In the genomic region with DNA sequence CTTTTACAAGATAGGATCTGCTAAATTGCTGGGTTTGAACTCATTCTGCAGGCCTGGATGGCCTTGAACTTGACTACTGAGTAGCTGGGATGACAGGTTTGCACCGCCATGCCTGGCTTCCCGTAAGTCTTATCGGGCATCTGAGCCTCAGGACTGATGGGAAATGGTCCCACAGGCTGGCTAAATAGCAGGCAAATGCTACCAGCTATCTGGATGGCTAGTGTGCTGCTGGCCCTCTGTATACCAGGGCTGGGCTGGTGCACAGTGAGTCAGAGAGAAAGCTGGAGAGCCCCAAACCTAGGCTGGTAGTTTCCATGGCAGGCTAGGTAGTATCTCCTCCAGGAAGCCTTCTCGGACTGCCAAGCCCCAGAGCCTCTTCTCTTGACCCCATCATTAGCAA, we compare ENCODE assay signal across 9 mouse cellular contexts. TPM values are rescaled to one million over a fixed set of nuclear protein-coding genes. Genes with fewer than 3 reads are reported as not detected.
DNase-seq lines count a peak whose midpoint lies in the region; ATAC-seq and TF ChIP-seq lines count a peak whose summit lies in the region.
"Had no signal": no experiment of that assay in that cellular context is flagged by ENCODE, and none has a peak within 500 bp of the region (broad histone marks: within the 10 kb centered on the region; RNA-seq: fewer than 3 reads in every experiment).

No protein-coding gene starts in this region.

- intact Hi-C loops in heart, postnatal 10 days (cut with DNase I) = no loop called here

- 76% methylated on average over 4 of the region's 4 CpGs for WGBS in heart, embryonic 14.5 days
- 80% methylated on average over 4 of the region's 4 CpGs for WGBS in forebrain, postnatal 0 days
- 39% methylated on average over 4 of the region's 4 CpGs for WGBS in liver, embryonic 14.5 days (ENCODE audit: insufficient replicate concordance)

- peak overlapping the region; percentile 12; the same call in 1 of the 2 replicates for H3K4me2 ChIP-seq in heart, embryonic 14.5 days (ENCODE audit: low read length)
- peak overlapping the region; percentile 95 for H3K4me2 ChIP-seq in forebrain, postnatal 0 days (ENCODE audit: low read depth)
- H3K4me2 ChIP-seq in liver, embryonic 14.5 days (ENCODE audit: low read depth) = peak overlapping the region; percentile 71

- TF ChIP-seq EP300 in liver, embryonic 14.5 days (IDR thresholded peaks at IDR 0.05; ENCODE audit: low read depth) = no peak

- no peak overlapping the region for H3K4me3 ChIP-seq in heart, embryonic 14.5 days (ENCODE audit: control insufficient read depth in 1 of 2, insufficient read depth in 1 of 2, low read depth in 1 of 2, low read length in 2 of 2)
- H3K4me3 ChIP-seq in forebrain, postnatal 0 days (ENCODE audit: low read depth, low read length) = peak overlapping the region; percentile 9; the same call in 1 of the 2 replicates
- H3K4me3 ChIP-seq in liver, embryonic 14.5 days (ENCODE audit: insufficient read depth in 1 of 2, low read depth in 2 of 2, low read length in 2 of 2) = peak overlapping the region in 1 of 2 experiments; percentile 29; a peak in 1 of 4 replicates

- H3K27ac ChIP-seq in heart, embryonic 14.5 days (replicated peaks in 1 of 2; ENCODE audit: control insufficient read depth in 1 of 2, insufficient read depth in 1 of 2, low read depth in 2 of 2, low read length in 2 of 2) = 0 out of 4 replicates have a peak overlapping the region, but pooled peaks of 1 of the 2 experiments have one; percentile 61
- 0 out of 2 replicates have a peak overlapping the region, but pooled peaks have one; percentile 21 for H3K27ac ChIP-seq in forebrain, postnatal 0 days (ENCODE audit: low read depth, low read length)
- H3K27ac ChIP-seq in liver, embryonic 14.5 days = peak overlapping the region; percentile 85

- H3K9ac ChIP-seq in heart, embryonic 14.5 days (ENCODE audit: low read length) = peak overlapping the region; percentile 25; the same call in 1 of the 2 replicates
- H3K9ac ChIP-seq in forebrain, postnatal 0 days = peak overlapping the region; percentile 100
- peak overlapping the region; percentile 60 for H3K9ac ChIP-seq in liver, embryonic 14.5 days (replicated peaks)

- no peaks in the 10 kb centered on the region for H3K9me3 ChIP-seq in heart, embryonic 14.5 days (ENCODE audit: control insufficient read depth, low read length)
- no peaks in the 10 kb centered on the region for H3K9me3 ChIP-seq in forebrain, postnatal 0 days (ENCODE audit: low read length)
- H3K9me3 ChIP-seq in liver, embryonic 14.5 days (ENCODE audit: control insufficient read depth, low read length) = no peaks in the 10 kb centered on the region

- no peak for TF ChIP-seq CTCF in forebrain, postnatal 0 days (IDR thresholded peaks at IDR 0.05; ENCODE audit: low read depth)
- no peak for TF ChIP-seq CTCF in liver, embryonic 14.5 days (IDR thresholded peaks at IDR 0.05; ENCODE audit: low read depth)

- ATAC-seq in heart, embryonic 14.5 days (ENCODE audit: insufficient number of reproducible peaks, insufficient read depth, low FRiP score, low read depth) = no peak
- no peak for ATAC-seq in forebrain, postnatal 0 days
- ATAC-seq in liver, embryonic 14.5 days (ENCODE audit: insufficient read depth) = no peak
- ATAC-seq in frontal cortex, adult (ENCODE audit: low TSS enrichment) = no peak

- DNase-seq in heart, postnatal 10 days = no peak
- DNase-seq in MN1 (ENCODE audit: low spot score) = peak; percentile 34
- no peak for DNase-seq in forebrain, postnatal 0 days
- DNase-seq in liver, embryonic 14.5 days (ENCODE audit: low read depth in 3 of 3, low spot score in 3 of 3) = no peak
- no peak for DNase-seq in adrenal gland, adult 2 months
- no peak for DNase-seq in spleen, postnatal 36 days (ENCODE audit: low spot score in 2 of 2)
- DNase-seq: right cerebral cortex, postnatal 4 days had no signal

- no peaks in the 10 kb centered on the region for H3K27me3 ChIP-seq in heart, embryonic 14.5 days (ENCODE audit: control insufficient read depth, insufficient read depth, low read length)
- no peaks in the 10 kb centered on the region for H3K27me3 ChIP-seq in forebrain, postnatal 0 days (ENCODE audit: insufficient read depth, low read length)
- H3K27me3 ChIP-seq in liver, embryonic 14.5 days (ENCODE audit: control insufficient read depth, insufficient read depth, low read length) = no peaks in the 10 kb centered on the region

- peaks cover 22% of the 10 kb centered on the region for H3K36me3 ChIP-seq in heart, embryonic 14.5 days (ENCODE audit: control insufficient read depth, insufficient read depth, low read length)
- H3K36me3 ChIP-seq in forebrain, postnatal 0 days (ENCODE audit: insufficient read depth) = peaks cover 14% of the 10 kb centered on the region; the same call in 1 of the 2 replicates
- no peaks in the 10 kb centered on the region for H3K36me3 ChIP-seq in liver, embryonic 14.5 days (replicated peaks; ENCODE audit: control insufficient read depth, insufficient read depth, low read depth)

- peaks cover 53 to 66% of the 10 kb centered on the region in 2 experiments for H3K4me1 ChIP-seq in heart, embryonic 14.5 days (ENCODE audit: control insufficient read depth in 2 of 2, insufficient read depth in 2 of 2, low read length in 2 of 2)
- peaks cover 21% of the 10 kb centered on the region for H3K4me1 ChIP-seq in forebrain, postnatal 0 days (ENCODE audit: insufficient read depth)
- peaks cover 31 to 57% of the 10 kb centered on the region in 2 experiments for H3K4me1 ChIP-seq in liver, embryonic 14.5 days (replicated peaks; ENCODE audit: control insufficient read depth in 2 of 2, insufficient read depth in 2 of 2, low read length in 1 of 2)

RNA-seq across cellular contexts. Expression of gene Ttyh3, which starts 3.4 kb away (rescaled TPM):
- polyA plus RNA-seq in heart, embryonic 14.5 days (2014; fragmentation: Nextera tagmentation; extraction: Ambion mirVana) = 32.8 and 35.7 TPM in 2 replicates
- total RNA-seq in heart, postnatal 10 days (2021) = 10 to 100 TPM; 58.4 to 61.4 TPM
- total RNA-seq in forebrain, postnatal 0 days (2014; rRNA removed) = 114 and 163 TPM in 2 replicates
- polyA plus RNA-seq in forebrain, postnatal 0 days (2015; fragmentation: Nextera tagmentation; extraction: Ambion mirVana) = 65.0 and 67.9 TPM in 2 replicates
- polyA plus RNA-seq in liver, embryonic 14.5 days (2012; rRNA removed) = 8.3 and 10.1 TPM in 2 replicates
- polyA plus RNA-seq in liver, embryonic 14.5 days (2014; fragmentation: Nextera tagmentation; extraction: Ambion mirVana) = 5.4 and 7.2 TPM in 2 replicates
- 10 to 100 TPM; 48.6 to 95.9 TPM for total RNA-seq in adrenal gland, adult 2 months (2021)
- polyA plus RNA-seq in adrenal gland, adult 2 months (2012; rRNA removed) = 185 and 217 TPM in 2 replicates

RNA-seq across cellular contexts. Expression of gene Lfng, which starts 38.3 kb away (rescaled TPM):
- polyA plus RNA-seq in heart, embryonic 14.5 days (2014; fragmentation: Nextera tagmentation; extraction: Ambion mirVana) = 3.8 and 6.4 TPM in 2 replicates
- total RNA-seq in heart, postnatal 10 days (2021) = 10 to 100 TPM; 14.1 to 15.7 TPM
- 39.4 and 53.7 TPM in 2 replicates for total RNA-seq in forebrain, postnatal 0 days (2014; rRNA removed)
- polyA plus RNA-seq in forebrain, postnatal 0 days (2015; fragmentation: Nextera tagmentation; extraction: Ambion mirVana) = 19.2 and 23.0 TPM in 2 replicates
- polyA plus RNA-seq in liver, embryonic 14.5 days (2012; rRNA removed) = 12.1 and 15.8 TPM in 2 replicates
- polyA plus RNA-seq in liver, embryonic 14.5 days (2014; fragmentation: Nextera tagmentation; extraction: Ambion mirVana) = 9.9 and 11.4 TPM in 2 replicates
- total RNA-seq in adrenal gland, adult 2 months (2021) = 10 to 100 TPM in 1 of 2 experiments, 1 to 10 TPM in 1; 9.5 to 14.5 TPM
- 59.0 and 60.2 TPM in 2 replicates for polyA plus RNA-seq in adrenal gland, adult 2 months (2012; rRNA removed)

RNA-seq across cellular contexts. Expression of gene Iqce, which starts 56.7 kb away (rescaled TPM):
- polyA plus RNA-seq in heart, embryonic 14.5 days (2014; fragmentation: Nextera tagmentation; extraction: Ambion mirVana) = 7.7 and 8.0 TPM in 2 replicates
- 10 to 100 TPM; 10.5 to 10.9 TPM for total RNA-seq in heart, postnatal 10 days (2021)
- total RNA-seq in forebrain, postnatal 0 days (2014; rRNA removed) = 30.6 TPM in 2 replicates
- 19.0 and 27.1 TPM in 2 replicates for polyA plus RNA-seq in forebrain, postnatal 0 days (2015; fragmentation: Nextera tagmentation; extraction: Ambion mirVana)
- 3.8 and 4.6 TPM in 2 replicates for polyA plus RNA-seq in liver, embryonic 14.5 days (2012; rRNA removed)
- polyA plus RNA-seq in liver, embryonic 14.5 days (2014; fragmentation: Nextera tagmentation; extraction: Ambion mirVana) = 3.2 and 3.4 TPM in 2 replicates
- total RNA-seq in adrenal gland, adult 2 months (2021) = 10 to 100 TPM; 13.5 to 23.5 TPM
- 19.3 and 19.6 TPM in 2 replicates for polyA plus RNA-seq in adrenal gland, adult 2 months (2012; rRNA removed)

RNA-seq across cellular contexts. Expression of gene Brat1, which starts 59.4 kb away (rescaled TPM):
- 8.9 and 9.4 TPM in 2 replicates for polyA plus RNA-seq in heart, embryonic 14.5 days (2014; fragmentation: Nextera tagmentation; extraction: Ambion mirVana)
- 10 to 100 TPM in 1 of 2 experiments, 1 to 10 TPM in 1; 9.6 to 10.8 TPM for total RNA-seq in heart, postnatal 10 days (2021)
- 30.0 and 39.1 TPM in 2 replicates for total RNA-seq in forebrain, postnatal 0 days (2014; rRNA removed)
- 15.8 and 17.4 TPM in 2 replicates for polyA plus RNA-seq in forebrain, postnatal 0 days (2015; fragmentation: Nextera tagmentation; extraction: Ambion mirVana)
- 5.1 and 5.8 TPM in 2 replicates for polyA plus RNA-seq in liver, embryonic 14.5 days (2012; rRNA removed)
- polyA plus RNA-seq in liver, embryonic 14.5 days (2014; fragmentation: Nextera tagmentation; extraction: Ambion mirVana) = 4.5 and 5.2 TPM in 2 replicates
- 10 to 100 TPM; 16.9 to 18.8 TPM for total RNA-seq in adrenal gland, adult 2 months (2021)
- polyA plus RNA-seq in adrenal gland, adult 2 months (2012; rRNA removed) = 42.9 and 46.4 TPM in 2 replicates

Comparison
In these comparisons a context has a peak if more than half of its experiments do, and no peak if none do; other contexts are left out.
1. H3K4me2 ChIP-seq: peak in every context shown above with its lines; median percentile 95 in forebrain, postnatal 0 days; 71 in liver, embryonic 14.5 days; 12 in heart, embryonic 14.5 days.
2. H3K9ac ChIP-seq: peak in every context shown above with its lines; median percentile 100 in forebrain, postnatal 0 days; 60 in liver, embryonic 14.5 days; 25 in heart, embryonic 14.5 days.